Mouse (Mus musculus): Measurements from ENCODE around the gene Bmp6.

GRCm38 (mm10) chr13:38546754-38547153 is 201.8 kb downstream of the Bmp6 start:
- TF ChIP-seq CTCF (IDR thresholded peaks at IDR 0.05; ENCODE audit: control insufficient read depth, insufficient read depth, insufficient replicate concordance, low read depth, low read length): no peak
- TF ChIP-seq POLR2A (IDR thresholded peaks at IDR 0.05; ENCODE audit: control insufficient read depth, low read depth, low read length): no peak

Data from testis, adult 2 months (tissue).